Mouse (Mus musculus): ENCODE results near the gene Cdc42ep4. TPM values are rescaled to one million over a fixed set of nuclear protein-coding genes. Genes with fewer than 3 reads are reported as not detected.

Gene Cdc42ep4
- polyA plus RNA-seq, 1 experiment from 2014 or later: 107 TPM

DNA sequence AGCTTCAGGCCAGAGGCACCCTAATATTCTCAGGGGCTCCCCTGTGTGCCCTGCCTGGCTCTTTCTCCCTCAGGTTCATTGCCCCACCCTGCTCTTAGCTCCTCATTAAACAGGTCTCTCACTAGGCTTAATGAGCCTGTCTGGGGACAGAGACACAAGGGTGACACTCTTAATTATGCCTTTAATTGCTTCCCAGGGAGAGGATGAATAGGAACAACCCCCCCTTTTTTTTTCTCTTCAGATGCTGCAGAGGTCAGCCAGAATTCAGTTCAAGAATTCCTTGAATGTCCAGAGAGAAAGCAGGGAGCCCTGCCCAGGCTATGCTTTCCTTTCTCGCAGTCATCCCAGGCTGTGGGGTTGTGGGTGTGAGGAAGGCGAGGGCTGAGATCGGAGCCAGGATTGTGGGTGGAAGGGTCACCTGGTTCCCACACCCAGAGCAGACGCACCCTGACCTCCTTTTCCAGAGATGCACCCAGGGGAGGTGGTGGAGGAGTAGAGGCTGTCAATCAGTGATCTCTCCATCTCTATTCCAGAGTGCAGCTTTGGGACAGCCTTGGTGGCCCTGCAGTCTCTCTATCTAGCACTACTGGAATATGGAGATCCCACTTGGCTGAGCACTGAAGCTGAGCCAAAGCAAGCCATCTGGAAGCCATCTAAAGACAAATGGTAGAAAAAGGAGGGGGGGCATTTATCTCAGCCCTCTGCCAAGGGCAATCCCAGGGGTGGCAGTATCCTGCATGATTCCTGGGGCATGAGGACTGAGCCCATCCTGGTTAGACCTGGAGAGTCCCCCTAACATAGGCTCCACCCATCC, 26.2 kb downstream of the Cdc42ep4 start:
- Histone ChIP-seq H3K9me3 (no peaks in the 10 kb centered on the region), H3K27me3 (ENCODE audit: poor library complexity, severe bottlenecking) (no peaks in the 10 kb centered on the region), H3K4me3 (no peak overlapping the region), H3K27ac (peak overlapping the region; percentile 51), H3K36me3 (replicated peaks) (peaks cover 72% of the 10 kb centered on the region), H3K4me1 (peaks cover 53% of the 10 kb centered on the region)
- DNase-seq (ENCODE audit: extremely low spot score, low spot score): no peak
- WGBS: 79% methylated on average over 4 of the region's 4 CpGs

GRCm38 (mm10) chr11:113722405-113723090, 29.1 kb downstream of the Cdc42ep4 start:
- 82% methylated on average over 14 of the region's 14 CpGs for WGBS
- H3K9me3 ChIP-seq: no peaks in the 10 kb centered on the region
- H3K27me3 ChIP-seq (ENCODE audit: poor library complexity, severe bottlenecking): no peaks in the 10 kb centered on the region
- H3K4me3 ChIP-seq: no peak overlapping the region
- H3K36me3 ChIP-seq (replicated peaks): peaks cover 43% of the 10 kb centered on the region
- DNase-seq (ENCODE audit: extremely low spot score, low spot score): no peak
- peaks cover 36% of the 10 kb centered on the region for H3K4me1 ChIP-seq
- H3K27ac ChIP-seq: no peak overlapping the region

GRCm38 (mm10) chr11:113717767-113718424, 33.8 kb downstream of the Cdc42ep4 start:
- 74% methylated on average over 16 of the region's 16 CpGs for WGBS
- Histone ChIP-seq H3K27ac (no peak overlapping the region), H3K4me1 (peaks cover 36% of the 10 kb centered on the region), H3K27me3 (ENCODE audit: poor library complexity, severe bottlenecking) (peaks cover 24% of the 10 kb centered on the region), H3K4me3 (no peak overlapping the region), H3K36me3 (replicated peaks) (no peaks in the 10 kb centered on the region), H3K9me3 (no peaks in the 10 kb centered on the region)
- DNase-seq (ENCODE audit: extremely low spot score, low spot score): no peak

- no peak for DNase-seq (ENCODE audit: extremely low spot score, low spot score)
- Histone ChIP-seq H3K27me3 (ENCODE audit: poor library complexity, severe bottlenecking) (peaks cover 30% of the 10 kb centered on the region), H3K4me3 (no peak overlapping the region), H3K4me1 (peaks cover 40% of the 10 kb centered on the region), H3K36me3 (replicated peaks) (no peaks in the 10 kb centered on the region), H3K27ac (no peak overlapping the region), H3K9me3 (no peaks in the 10 kb centered on the region)
- WGBS: 93% methylated on average over 2 of the region's 2 CpGs
Observed at GRCm38 (mm10) chr11:113716132-113716531, 35.5 kb downstream of the Cdc42ep4 start.

GRCm38 (mm10) chr11:113715078-113715674, 36.5 kb downstream of the Cdc42ep4 start:
- 67% methylated on average over 7 of the region's 7 CpGs for WGBS
- Histone ChIP-seq H3K27me3 (ENCODE audit: poor library complexity, severe bottlenecking) (peaks cover 30% of the 10 kb centered on the region), H3K27ac (no peak overlapping the region), H3K36me3 (replicated peaks) (no peaks in the 10 kb centered on the region), H3K4me3 (no peak overlapping the region), H3K4me1 (peaks cover 50% of the 10 kb centered on the region), H3K9me3 (no peaks in the 10 kb centered on the region)
- no peak for DNase-seq (ENCODE audit: extremely low spot score, low spot score)

GRCm38 (mm10) chr11:113711061-113711460, 40.6 kb downstream of the Cdc42ep4 start:
- Histone ChIP-seq H3K36me3 (replicated peaks) (peaks cover 15% of the 10 kb centered on the region), H3K9me3 (no peaks in the 10 kb centered on the region), H3K4me1 (peaks cover 45% of the 10 kb centered on the region), H3K27ac (peak overlapping the region; percentile 86), H3K4me3 (no peak overlapping the region), H3K27me3 (ENCODE audit: poor library complexity, severe bottlenecking) (peaks cover 53% of the 10 kb centered on the region)
- 40% methylated on average over 1 of the region's 1 CpGs for WGBS
- DNase-seq (ENCODE audit: extremely low spot score, low spot score): no peak

DNA sequence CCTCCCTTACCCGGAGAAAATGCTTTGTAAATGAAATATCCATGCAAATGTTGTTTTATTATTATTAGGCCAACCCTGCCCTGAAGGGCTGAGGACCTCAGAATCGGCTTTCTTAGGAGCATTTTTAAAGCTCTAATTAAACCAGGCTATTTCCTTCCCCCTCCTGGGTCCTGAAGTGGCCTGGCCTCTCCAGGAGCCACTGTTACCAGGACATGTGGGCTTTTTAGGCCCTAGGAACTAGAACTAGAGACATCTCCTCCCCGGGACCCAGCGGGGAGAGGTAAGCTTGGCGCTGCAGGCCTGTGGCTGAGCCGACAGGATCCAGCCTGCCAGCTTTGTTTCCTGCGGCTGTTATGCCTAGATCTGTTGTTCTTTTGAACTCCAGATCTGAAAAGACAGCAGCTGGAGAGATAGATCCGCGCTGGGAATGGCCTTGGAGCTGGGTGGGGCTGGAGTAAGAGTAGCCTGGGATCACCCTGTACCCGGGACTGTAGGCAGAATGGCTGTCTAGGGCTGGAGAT, 41.4 kb downstream of the Cdc42ep4 start:
- Histone ChIP-seq H3K4me1 (peaks cover 43% of the 10 kb centered on the region), H3K27ac (peak overlapping the region; percentile 86), H3K9me3 (no peaks in the 10 kb centered on the region), H3K27me3 (ENCODE audit: poor library complexity, severe bottlenecking) (peaks cover 48% of the 10 kb centered on the region), H3K36me3 (replicated peaks) (peaks cover 15% of the 10 kb centered on the region), H3K4me3 (peak overlapping the region; percentile 30)
- WGBS: under 1% methylated on average over 10 of the region's 10 CpGs
- peak; percentile 59 for DNase-seq (ENCODE audit: extremely low spot score, low spot score)

DNA sequence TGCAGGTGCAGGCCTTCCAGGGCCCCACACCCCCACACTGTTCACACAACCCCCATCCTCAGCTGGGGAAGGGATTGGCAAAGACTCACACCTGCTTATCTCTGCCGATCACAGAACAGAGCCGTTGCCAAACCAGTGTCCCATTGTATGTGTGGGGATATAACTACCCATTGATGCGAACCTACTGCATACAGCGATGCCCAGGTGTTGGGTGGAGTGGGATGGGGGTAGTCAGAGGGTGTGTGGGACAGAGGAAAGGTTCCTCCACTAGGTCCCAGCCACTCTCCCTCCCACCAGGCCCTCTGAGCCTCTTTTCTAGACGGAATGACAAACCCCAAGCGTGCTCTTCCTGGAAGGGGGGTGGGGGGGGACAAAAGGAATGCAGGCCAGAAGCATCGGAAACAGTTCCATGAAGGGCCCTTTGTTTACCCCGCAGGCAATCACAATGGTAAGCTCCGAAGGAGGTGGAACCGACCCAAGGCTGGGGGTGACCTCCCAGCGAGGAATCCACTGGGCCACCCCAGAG, 41.9 kb downstream of the Cdc42ep4 start, which contains the start of gene Cpsf4l:
Gene Cpsf4l, minus strand, starts transcription at position 287 of the 526 bp plus-strand sequence.
- DNase-seq (ENCODE audit: extremely low spot score, low spot score): no peak
- peaks cover 15% of the 10 kb centered on the region for H3K36me3 ChIP-seq (replicated peaks)
- H3K27me3 ChIP-seq (ENCODE audit: poor library complexity, severe bottlenecking): peaks cover 44% of the 10 kb centered on the region
- no peaks in the 10 kb centered on the region for H3K9me3 ChIP-seq
- H3K27ac ChIP-seq: peak within 1 kb of the TSS; percentile 86
- H3K4me1 ChIP-seq: peaks cover 39% of the 10 kb centered on the region
- H3K4me3 ChIP-seq: peak within 1 kb of the TSS; percentile 30
- 4% methylated on average over 11 of the region's 11 CpGs for WGBS

- peaks cover 37% of the 10 kb centered on the region for H3K4me1 ChIP-seq
- H3K27me3 ChIP-seq (ENCODE audit: poor library complexity, severe bottlenecking): peaks cover 43% of the 10 kb centered on the region
- H3K9me3 ChIP-seq: no peaks in the 10 kb centered on the region
- WGBS: 6% methylated on average over 15 of the region's 15 CpGs
- peak overlapping the region; percentile 30 for H3K4me3 ChIP-seq
- DNase-seq (ENCODE audit: extremely low spot score, low spot score): no peak
- peaks cover 15% of the 10 kb centered on the region for H3K36me3 ChIP-seq (replicated peaks)
- peak overlapping the region; percentile 86 for H3K27ac ChIP-seq
Observed at GRCm38 (mm10) chr11:113709272-113709671, 42.4 kb downstream of the Cdc42ep4 start.

DNA sequence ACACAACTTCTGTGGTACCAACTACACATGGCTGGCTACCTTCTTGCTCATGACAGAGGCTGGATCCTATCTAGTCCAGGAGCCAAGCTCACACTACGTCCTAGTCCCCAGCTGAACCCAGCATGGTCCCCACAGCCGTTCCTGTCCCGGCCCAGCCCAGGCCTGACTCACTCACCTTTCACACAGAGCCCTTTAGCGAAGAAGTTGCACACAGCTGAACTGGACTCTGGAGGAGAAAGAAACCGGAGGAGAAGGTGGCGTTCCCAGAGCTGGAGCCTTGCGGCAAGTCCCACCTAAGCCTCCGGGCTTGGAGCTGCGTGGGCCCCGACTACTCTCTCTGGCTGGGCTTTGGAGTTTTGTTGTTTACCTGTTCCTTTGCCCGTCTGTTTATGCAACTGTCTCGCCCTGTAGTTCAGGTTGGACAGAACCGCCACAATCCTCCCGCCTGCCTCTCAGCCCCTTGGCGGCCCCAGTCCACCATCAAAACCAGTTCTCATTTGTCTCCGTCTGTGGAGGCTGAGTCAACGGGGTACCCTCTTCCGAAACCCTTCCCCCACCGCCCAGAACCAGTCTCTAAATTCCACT, 43.0 kb downstream of the Cdc42ep4 start:
- H3K4me1 ChIP-seq: peaks cover 31% of the 10 kb centered on the region
- DNase-seq (ENCODE audit: extremely low spot score, low spot score): no peak
- H3K27ac ChIP-seq: peak overlapping the region; percentile 86
- no peaks in the 10 kb centered on the region for H3K9me3 ChIP-seq
- WGBS: 41% methylated on average over 19 of the region's 19 CpGs
- H3K27me3 ChIP-seq (ENCODE audit: poor library complexity, severe bottlenecking): peaks cover 37% of the 10 kb centered on the region
- peak overlapping the region; percentile 30; the same call in 1 of the 2 replicates for H3K4me3 ChIP-seq
- H3K36me3 ChIP-seq (replicated peaks): peaks cover 15% of the 10 kb centered on the region

GRCm38 (mm10) chr11:113705966-113706652, 45.6 kb downstream of the Cdc42ep4 start:
- 91% methylated on average over 15 of the region's 15 CpGs for WGBS

More at GRCm38 (mm10) chr11:113705966-113706652, 45.6 kb downstream of the Cdc42ep4 start:
- H3K36me3 ChIP-seq (replicated peaks): peaks cover 22% of the 10 kb centered on the region
- H3K4me1 ChIP-seq: peaks cover 27% of the 10 kb centered on the region
- no peak overlapping the region for H3K4me3 ChIP-seq
- H3K27ac ChIP-seq: no peak overlapping the region
- DNase-seq (ENCODE audit: extremely low spot score, low spot score): no peak
- no peaks in the 10 kb centered on the region for H3K9me3 ChIP-seq
- H3K27me3 ChIP-seq (ENCODE audit: poor library complexity, severe bottlenecking): peaks cover 27% of the 10 kb centered on the region
